Mouse (Mus musculus): ENCODE measurements at regions not wholly inside any gene's neighbourhood (a gene's known extent, or its start where the extent isn't known, plus 50 kb on each side); places are given as distances from the start of the nearest gene placed in this dataset.

DNA sequence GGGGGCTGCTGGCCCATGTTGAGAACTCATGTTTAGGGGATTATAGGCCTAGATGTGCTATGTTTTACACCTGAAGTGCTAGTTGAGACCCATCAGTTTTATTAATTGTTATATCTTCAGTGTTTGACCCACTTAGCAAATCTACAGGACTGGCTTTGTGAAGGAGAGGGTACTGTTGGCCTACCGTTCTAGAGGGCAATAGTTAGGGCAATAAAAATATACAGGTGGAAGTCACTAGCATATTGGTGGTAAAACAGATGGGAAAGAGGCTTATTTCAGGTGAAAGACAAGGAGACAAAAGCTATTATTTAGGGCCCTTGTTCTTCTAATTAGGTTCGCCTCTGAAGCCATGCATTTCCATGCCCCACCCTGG lies 55.2 kb upstream of the Ralgps2 start:
- no peak for ATAC-seq (replicated peaks; ENCODE audit: low FRiP score, poor library complexity, severe bottlenecking)

DNA sequence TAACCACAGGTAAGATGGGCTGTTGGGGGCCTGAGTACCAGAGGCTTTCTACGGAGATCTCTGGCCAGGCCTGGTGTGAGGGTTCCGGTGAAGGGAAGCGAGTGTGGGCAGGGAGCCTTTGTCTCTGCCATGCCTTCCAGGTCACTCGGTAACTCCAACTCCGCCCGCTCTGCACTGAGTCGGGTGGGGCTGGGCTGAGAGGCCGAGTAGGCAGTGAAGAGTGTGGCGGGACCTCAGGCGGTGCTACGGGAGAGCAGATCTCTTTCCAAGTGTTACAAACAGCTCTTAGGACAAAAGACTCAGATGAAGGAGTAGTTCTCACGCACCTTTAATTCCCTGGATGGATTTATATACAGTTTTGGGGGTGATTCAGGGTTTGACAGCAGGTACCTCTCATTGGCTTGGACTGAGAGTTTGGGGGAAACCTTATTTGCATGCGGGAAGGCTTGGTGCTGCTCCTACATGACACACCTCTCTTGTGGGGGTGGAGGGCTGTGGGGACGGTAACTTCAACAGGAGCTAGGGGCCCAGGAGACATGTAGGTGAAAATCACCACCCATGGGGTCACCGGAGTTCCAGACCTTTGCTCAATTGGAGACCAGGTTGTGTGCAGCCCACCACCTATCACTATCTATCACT lies 54.7 kb upstream of the Ralgps2 start:
- ATAC-seq (replicated peaks; ENCODE audit: low FRiP score, poor library complexity, severe bottlenecking) = no peak

DNA sequence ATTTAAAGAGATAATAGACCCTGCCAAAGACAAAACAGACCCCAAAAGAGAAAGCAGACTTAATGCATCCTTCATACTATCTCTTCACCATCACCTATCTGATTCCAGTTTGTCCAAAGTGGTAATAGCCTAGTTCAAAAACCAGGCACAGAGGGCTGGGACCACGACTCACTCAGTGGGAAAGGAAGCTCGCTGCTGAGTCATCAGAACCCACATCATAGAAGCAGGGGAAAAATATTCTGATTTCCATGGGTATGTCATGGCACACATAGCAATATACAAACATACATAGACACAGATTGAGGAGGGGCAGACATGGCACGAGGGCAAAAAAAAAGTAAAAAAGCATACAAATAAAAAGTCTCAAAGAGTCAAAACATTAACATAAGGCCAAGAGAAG lies 53.7 kb upstream of the Ralgps2 start:
- ATAC-seq (replicated peaks; ENCODE audit: low FRiP score, poor library complexity, severe bottlenecking) = no peak

DNA sequence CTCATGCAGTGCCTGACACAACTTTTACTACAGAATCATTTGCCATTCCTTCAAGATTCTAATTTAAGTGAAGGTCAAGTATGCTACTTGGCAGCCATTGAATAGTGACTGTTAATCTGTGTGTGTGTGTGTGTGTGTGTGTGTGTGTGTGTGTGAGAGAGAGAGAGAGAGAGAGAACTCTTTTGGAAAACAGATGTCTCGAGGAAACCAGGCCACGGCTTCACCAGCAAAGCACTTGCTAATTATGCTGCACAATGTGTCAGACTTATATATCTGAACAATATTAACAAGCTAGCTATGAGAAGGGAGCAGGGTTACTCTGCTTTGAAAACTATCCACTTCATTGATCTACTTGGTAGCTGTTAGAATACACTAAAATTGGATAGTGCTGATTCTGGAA lies 53.1 kb upstream of the Ralgps2 start:
- no peak for ATAC-seq (replicated peaks; ENCODE audit: low FRiP score, poor library complexity, severe bottlenecking)

DNA sequence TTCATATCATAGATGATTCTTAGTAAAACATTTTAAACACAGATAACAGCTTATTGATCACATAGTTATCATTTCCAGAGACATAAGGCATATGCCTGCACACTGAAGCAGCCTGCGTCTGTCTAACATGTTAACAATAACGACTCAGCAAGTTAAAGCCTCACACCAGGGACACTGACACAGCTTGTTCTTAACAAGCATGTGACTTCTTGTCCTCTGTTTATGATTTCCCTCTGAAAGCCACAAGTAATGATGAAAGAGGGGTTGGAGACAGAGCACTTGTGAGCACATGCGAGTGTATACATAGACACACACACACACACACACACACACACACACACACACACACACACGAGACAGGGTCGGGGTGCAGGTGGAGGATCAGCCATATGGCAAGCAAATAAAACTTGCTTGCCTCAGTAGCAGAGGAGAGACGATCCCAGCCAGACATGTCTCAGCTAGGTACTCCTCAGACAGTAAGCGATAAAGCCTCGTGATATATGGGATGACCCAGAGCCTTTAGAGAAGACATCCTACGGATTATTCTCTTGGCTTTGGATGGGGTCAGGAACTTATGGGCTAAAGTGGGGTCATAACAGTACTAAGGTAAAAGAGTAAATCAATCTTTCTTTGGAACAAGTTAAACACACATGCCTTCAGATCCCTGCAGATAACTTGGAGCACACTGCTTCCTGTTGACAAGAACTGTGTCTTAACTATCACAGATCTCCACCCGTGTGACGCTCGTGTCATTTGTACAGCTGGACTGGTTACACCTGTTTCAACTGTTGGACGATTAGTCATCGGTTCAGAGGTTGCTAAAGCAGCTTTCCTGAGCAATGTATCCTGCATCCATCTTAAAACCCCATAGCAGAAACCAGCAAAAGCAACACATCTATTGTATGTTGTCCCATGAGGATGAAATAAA lies 51.4 kb upstream of the Ralgps2 start:
- ATAC-seq (replicated peaks; ENCODE audit: low FRiP score, poor library complexity, severe bottlenecking) = no peak

DNA sequence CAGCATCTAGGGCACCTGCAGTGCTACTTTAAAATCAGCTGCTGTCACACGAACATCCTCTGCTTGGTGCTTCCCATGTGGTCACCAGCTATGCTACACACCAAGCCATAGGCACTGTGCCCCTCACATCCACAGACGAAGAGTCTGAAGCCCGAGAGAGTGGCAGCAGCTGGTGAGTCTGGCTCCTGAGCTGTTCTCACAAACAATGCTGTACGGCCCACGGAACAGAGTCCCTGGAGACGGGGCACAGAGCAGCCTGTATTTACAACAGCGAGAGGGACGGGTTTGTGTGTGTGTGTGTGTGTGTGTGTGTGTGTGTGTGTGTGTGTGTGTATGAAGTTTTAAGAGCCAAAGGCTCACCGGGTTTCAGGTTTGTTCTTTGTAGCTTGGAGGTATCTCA lies 50.7 kb upstream of the Ralgps2 start:
- ATAC-seq (replicated peaks; ENCODE audit: low FRiP score, poor library complexity, severe bottlenecking) = no peak

DNA sequence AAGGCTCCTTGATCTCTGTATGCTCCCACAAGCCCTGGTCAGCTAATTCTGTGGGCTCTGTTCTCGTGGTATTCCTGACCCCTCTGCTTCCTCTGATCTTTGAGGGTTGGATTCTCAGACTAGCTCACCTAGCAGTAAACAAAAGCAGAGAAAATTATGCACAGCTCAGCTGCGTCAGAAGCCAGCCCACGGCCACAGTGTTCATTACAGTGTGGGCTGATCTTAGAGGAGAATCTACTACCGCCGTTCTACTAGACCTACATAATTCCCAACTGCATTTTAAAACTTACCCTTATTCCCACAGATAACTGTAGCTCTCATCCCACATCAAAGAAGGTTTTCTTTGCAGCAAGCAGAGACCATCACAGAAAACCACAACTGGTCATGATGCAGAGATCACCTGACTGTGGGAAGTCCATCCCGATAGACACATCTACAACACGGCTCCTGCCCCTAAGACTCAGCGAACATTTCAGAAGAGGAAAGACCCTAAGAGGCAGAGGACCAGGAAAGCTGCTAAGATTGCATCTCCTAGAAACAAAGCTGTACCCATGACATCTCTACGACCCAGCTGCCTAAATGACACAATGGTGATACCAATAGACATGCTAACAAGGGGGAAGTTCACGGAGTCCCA lies 49.8 kb upstream of the Ralgps2 start:
- ATAC-seq (replicated peaks; ENCODE audit: low FRiP score, poor library complexity, severe bottlenecking) = no peak
